ENCODE assay signal across 25 mouse cellular contexts in the genomic region with DNA sequence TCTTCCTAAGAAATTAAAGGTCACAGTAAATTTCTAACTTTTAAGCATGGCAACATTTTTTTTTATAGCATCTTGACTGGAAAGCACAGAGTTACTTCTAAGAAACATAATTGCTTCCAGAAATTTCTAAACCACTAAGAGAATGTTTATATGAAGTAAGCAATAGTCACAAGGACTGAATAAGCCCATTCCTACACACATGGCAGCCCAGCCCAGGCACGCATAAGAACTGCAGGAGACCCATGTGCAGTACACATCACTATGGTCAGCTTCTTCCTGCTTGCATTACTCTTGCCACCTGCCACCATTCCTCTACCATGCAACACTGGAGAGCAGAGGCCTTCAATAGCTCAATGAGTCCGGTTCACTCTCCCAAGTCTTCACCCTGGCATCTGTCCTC.
DNase-seq lines count a peak whose midpoint lies in the region; ATAC-seq and TF ChIP-seq lines count a peak whose summit lies in the region.
"Had no signal": no experiment of that assay in that cellular context is flagged by ENCODE, and none has a peak within 500 bp of the region (broad histone marks: within the 10 kb centered on the region; RNA-seq: fewer than 3 reads in every experiment).

No protein-coding gene starts in this region.

- intact Hi-C loops in gastrocnemius, adult 2 months (cut with DNase I) = no loop called here

- no peak for ATAC-seq in embryonic facial prominence, embryonic 13.5 days (ENCODE audit: insufficient number of reproducible peaks, insufficient read depth, low FRiP score, low TSS enrichment, low read depth)
- ATAC-seq in hindbrain, embryonic 11.5 days (ENCODE audit: low FRiP score) = no peak
- ATAC-seq: activated CD4-positive, CD25-positive, alpha-beta regulatory T cell, adult 4 months; CD4-positive, CD25-positive, alpha-beta regulatory T cell, adult 4 months; forebrain, embryonic 13.5 days; hindbrain, postnatal 0 days; inflammation-experienced regulatory T-cells, adult 6 months; intestine, embryonic 16.5 days had no signal

- H3K4me2 ChIP-seq in embryonic facial prominence, embryonic 13.5 days = no peak overlapping the region
- no peak overlapping the region for H3K4me2 ChIP-seq in hindbrain, embryonic 11.5 days (replicated peaks; ENCODE audit: low read depth, low read length)
- H3K4me2 ChIP-seq: forebrain, embryonic 13.5 days; heart, embryonic 11.5 days; hindbrain, embryonic 14.5 days had no signal

- DNase-seq in gastrocnemius, adult 2 months = no peak
- no peak for DNase-seq in gastrocnemius, postnatal 25 days
- DNase-seq in NIH3T3 (ENCODE audit: low read depth) = peak; percentile 15
- DNase-seq in hindbrain, embryonic 11.5 days (ENCODE audit: low spot score) = no peak
- no peak for DNase-seq in embryo, embryonic 11 days
- DNase-seq: adrenal gland, adult 8-10 months; adrenal gland, postnatal 25 days; cerebellum, adult 11-12 months; cerebellum, adult 8-10 months; cerebellum, postnatal 10 days; cerebellum, postnatal 36 days; gastrocnemius, postnatal 36 days; kidney, adult 18-20 months had no signal

- H3K4me1 ChIP-seq in embryonic facial prominence, embryonic 13.5 days = peaks cover 27% of the 10 kb centered on the region
- no peaks in the 10 kb centered on the region for H3K4me1 ChIP-seq in hindbrain, embryonic 11.5 days (replicated peaks; ENCODE audit: control insufficient read depth, insufficient read depth, low read length)

- H3K36me3 ChIP-seq in embryonic facial prominence, embryonic 13.5 days = no peaks in the 10 kb centered on the region
- no peaks in the 10 kb centered on the region for H3K36me3 ChIP-seq in hindbrain, embryonic 11.5 days (ENCODE audit: control insufficient read depth, insufficient read depth, low read length)
- H3K36me3 ChIP-seq: hindbrain, embryonic 10.5 days had no signal

- no peaks in the 10 kb centered on the region for H3K9me3 ChIP-seq in embryonic facial prominence, embryonic 13.5 days
- no peaks in the 10 kb centered on the region for H3K9me3 ChIP-seq in hindbrain, embryonic 11.5 days (ENCODE audit: control insufficient read depth, low read length)
- H3K9me3 ChIP-seq: forebrain, embryonic 13.5 days; hindbrain, embryonic 10.5 days had no signal

- H3K9ac ChIP-seq in embryonic facial prominence, embryonic 13.5 days = no peak overlapping the region
- no peak overlapping the region for H3K9ac ChIP-seq in hindbrain, embryonic 11.5 days (ENCODE audit: low read depth, low read length)
- H3K9ac ChIP-seq: forebrain, embryonic 13.5 days; forebrain, postnatal 0 days; hindbrain, embryonic 14.5 days had no signal

- TF ChIP-seq CTCF in gastrocnemius, adult 2 months (IDR thresholded peaks at IDR 0.05) = no peak

- 68% methylated on average over 2 of the region's 2 CpGs for WGBS in embryonic facial prominence, embryonic 13.5 days
- 87% methylated on average over 2 of the region's 2 CpGs for WGBS in hindbrain, embryonic 11.5 days

- no peaks in the 10 kb centered on the region for H3K27me3 ChIP-seq in embryonic facial prominence, embryonic 13.5 days
- H3K27me3 ChIP-seq in hindbrain, embryonic 11.5 days (ENCODE audit: control insufficient read depth, insufficient read depth, low read length) = no peaks in the 10 kb centered on the region
- H3K27me3 ChIP-seq: forebrain, embryonic 13.5 days had no signal

- H3K4me3 ChIP-seq in gastrocnemius, adult 2 months = no peak overlapping the region
- no peak overlapping the region for H3K4me3 ChIP-seq in embryonic facial prominence, embryonic 13.5 days
- no peak overlapping the region for H3K4me3 ChIP-seq in hindbrain, embryonic 11.5 days (ENCODE audit: low read depth, low read length)
- H3K4me3 ChIP-seq: erythroblast, embryonic 14.5 days; forebrain, embryonic 13.5 days; hindbrain, embryonic 10.5 days had no signal

- peak overlapping the region; percentile 69 for H3K27ac ChIP-seq in gastrocnemius, adult 2 months
- H3K27ac ChIP-seq in embryonic facial prominence, embryonic 13.5 days = peak overlapping the region; percentile 72
- H3K27ac ChIP-seq in hindbrain, embryonic 11.5 days (ENCODE audit: low read depth, low read length) = no peak overlapping the region
- H3K27ac ChIP-seq: forebrain, embryonic 13.5 days; hindbrain, embryonic 10.5 days; hindbrain, embryonic 14.5 days; hindbrain, postnatal 0 days had no signal
